Mouse (Mus musculus) kidney, postnatal 36 days (tissue): ENCODE results near the gene Myh10.

Experiments used
- DNase-seq, 2 experiments: peaks; one replicate each; pipeline ENCODE4 v3.0.0; 2021 to 2022; ENCODE audit warnings: mixed read lengths in 2 of 2

Gene Myh10

DNA sequence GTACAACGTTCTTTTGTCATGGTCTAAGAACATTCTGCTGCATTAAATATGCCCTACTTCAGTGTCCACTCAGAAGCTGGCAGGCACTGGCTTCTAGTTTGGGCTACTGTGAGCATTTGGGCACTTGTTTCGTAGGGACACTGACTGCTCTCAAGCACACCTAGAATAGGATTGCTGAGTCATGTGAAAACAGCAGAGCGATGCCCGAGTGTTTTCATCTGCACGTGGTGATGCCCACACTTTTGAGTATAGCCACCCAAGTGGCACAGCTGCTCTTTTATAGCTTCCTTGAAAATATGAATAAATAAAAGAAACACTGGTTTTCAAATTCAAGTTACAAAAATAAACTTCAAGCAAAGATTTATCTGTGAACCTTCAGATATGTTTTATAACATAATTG is 56.8 kb downstream of the Myh10 start:
- DNase-seq = no peak

DNA sequence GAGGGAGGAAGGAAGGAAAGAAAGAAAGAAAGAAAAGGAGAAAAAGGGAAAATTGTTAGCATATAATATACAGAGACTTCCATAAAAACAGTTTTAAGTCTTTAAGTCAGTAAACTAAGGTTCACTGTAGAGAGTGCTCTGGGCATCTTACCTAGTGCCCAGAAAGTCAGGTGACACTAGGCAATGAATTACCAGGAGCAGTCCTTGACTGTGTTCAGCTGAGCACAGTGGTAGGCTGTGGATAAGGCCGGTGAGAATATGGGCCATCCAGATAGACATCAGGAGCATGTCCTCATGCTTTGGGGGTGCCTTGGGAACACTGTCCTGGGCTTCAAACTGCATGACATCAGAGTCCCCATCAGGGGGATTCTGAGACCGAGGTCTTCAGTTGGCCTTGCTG is 58.8 kb downstream of the Myh10 start:
- DNase-seq = peak; percentile 64 to 75

DNA sequence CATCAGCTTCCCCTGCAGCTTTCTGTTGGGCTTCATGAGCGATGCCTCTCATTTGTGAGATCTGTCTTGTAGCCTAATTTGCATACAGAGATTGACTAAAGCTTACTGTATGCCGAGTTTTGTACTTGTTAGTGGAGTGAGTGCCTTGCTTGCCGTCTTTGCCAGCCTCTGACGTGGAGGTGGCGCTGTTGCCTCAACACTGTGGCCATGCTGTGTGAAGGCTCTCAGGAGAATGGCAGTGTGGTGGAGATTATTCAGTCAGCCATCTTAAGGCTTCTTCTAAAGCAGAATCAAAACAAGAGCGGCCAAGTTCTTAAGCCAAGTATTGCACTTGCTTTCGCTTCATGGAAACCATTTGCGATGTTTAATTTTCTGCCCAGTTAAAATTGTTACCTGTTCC is 59.6 kb downstream of the Myh10 start:
- DNase-seq = peak; percentile 29 to 53

DNA sequence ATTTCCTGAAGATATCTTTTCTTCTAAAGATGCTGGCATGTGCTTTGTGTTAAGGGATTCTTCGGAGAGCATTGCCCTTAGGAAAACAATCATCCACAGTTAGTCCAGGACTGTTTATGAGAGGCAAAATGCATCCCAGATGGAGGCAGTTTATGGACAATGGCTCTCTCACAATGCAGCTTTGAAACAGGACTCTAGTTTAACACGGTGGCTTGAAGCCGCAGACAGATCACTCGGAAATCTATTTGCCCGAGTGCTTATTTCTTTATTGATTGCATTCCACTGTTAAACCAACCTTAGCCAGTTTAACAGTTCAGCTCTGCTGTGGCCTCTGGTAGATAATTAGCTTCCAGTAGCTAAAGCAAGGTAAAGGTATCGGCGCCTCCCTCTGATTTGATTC is 62.9 kb downstream of the Myh10 start:
- peak; percentile 24 to 54 for DNase-seq

DNA sequence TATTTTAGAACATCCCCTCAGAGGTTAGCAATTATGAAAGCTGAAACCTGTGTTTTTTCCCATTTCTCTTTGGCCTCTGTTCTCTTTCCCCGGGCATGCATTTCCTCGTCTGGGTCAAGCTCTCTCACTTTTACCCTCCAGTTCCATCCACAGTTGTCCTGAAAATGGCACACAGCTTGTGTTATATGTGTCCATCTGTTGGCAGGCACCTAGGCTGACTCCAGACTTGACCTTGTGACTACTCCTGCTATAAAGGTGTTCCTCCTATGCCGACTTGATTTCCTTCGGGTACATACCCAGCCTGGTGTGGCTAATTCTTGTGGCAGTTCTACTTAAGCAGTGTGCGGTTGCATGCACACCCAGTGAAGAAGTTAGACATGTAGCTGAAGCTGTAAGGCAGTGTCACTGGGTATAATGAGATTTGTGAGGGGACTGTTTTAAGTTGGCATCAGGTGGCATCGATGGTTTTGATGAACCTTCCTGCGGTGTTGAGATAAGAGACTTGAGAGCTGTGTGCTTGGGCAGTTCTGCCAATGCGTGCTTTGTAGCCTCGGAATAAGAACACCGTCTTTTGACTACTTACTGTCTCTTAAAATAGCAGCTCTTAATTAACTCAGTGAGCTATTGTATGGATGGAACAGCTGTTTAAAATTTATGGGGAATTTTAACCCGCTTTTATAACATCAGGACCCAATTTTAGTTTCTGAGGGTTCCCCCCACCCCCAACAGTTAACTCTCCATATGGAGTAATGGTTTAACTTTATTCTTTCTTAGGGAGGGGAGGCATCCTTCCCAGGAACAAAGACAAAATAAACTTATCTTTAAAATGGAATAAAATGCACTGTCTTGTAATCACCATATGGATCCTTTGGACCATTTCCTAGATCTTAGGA is 65.3 kb downstream of the Myh10 start:
- DNase-seq = no peak

DNA sequence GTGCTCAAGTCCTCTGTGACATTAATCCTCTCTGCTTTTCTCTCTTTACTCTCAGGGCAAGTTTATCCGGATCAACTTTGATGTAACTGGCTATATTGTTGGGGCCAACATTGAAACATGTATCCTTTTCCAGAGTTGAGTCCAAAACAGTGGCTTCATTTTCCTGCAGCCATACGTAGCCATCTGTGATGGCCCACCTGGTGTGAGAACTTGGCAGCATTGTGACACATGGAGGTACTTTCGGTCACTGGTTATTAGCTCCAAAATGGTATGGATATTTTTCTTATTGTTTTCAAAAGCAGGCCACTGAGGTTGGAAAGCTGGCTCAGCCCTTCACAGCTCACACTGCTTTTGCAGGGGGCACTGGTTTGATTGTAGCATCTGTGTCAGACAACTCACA is 68.3 kb downstream of the Myh10 start:
- DNase-seq = no peak

DNA sequence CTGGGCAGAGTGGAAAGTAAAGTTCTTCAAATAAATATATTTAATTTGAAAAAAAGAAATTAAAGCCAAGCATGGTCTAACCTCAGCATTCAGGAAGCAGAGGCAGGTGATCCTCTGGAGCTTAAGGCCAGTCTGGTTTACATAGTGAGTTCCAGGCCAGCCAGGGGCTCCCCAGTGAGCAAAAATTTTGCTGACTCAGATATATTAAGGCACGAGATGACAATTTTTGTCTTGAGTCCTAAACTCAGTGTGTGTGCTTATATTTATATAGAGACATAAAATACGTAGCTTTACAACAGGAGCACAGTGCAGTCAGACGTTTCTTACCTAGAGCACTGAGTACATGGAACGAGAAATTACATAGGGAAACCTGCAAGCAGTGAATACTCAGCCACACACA is 69.8 kb downstream of the Myh10 start:
- DNase-seq = no peak

DNA sequence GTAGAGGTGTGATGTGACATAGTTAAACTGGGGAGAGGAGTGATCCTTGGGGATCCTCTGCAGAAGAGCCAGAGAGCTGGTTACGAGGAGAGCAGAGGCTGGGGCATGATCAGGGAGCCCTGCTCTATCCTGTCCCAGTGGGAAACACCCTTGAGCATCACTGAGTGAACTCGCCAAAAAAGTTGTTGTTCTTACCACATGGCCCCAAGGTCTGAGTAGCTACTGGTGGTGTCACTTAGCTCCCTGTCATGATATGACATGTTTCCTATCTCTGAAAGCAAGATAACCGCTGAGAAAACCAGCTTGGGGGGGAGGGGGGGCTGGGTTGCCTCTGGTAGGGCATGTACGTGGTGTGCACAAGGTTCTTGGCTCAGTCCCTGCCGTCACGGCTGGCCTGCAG is 70.3 kb downstream of the Myh10 start:
- no peak for DNase-seq

DNA sequence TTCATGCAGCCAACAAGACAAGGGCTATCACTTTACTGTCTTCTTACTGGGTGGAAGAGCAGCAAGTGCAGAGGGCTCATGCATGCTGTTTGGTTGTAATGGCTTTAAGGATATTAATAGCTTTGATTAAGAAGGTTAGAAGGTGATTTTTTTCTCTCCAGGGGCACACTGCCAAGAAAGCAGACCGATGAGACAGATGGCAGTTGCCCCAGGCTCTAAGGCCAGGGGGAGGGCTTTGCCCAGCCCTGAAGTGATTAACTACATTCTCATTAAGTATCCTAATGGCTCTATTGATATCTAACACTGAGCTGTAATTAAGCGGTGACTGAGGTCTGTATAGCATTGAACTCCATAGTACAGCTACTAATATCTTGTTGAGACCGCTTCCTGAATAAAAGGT is 73.3 kb downstream of the Myh10 start:
- DNase-seq = no peak

DNA sequence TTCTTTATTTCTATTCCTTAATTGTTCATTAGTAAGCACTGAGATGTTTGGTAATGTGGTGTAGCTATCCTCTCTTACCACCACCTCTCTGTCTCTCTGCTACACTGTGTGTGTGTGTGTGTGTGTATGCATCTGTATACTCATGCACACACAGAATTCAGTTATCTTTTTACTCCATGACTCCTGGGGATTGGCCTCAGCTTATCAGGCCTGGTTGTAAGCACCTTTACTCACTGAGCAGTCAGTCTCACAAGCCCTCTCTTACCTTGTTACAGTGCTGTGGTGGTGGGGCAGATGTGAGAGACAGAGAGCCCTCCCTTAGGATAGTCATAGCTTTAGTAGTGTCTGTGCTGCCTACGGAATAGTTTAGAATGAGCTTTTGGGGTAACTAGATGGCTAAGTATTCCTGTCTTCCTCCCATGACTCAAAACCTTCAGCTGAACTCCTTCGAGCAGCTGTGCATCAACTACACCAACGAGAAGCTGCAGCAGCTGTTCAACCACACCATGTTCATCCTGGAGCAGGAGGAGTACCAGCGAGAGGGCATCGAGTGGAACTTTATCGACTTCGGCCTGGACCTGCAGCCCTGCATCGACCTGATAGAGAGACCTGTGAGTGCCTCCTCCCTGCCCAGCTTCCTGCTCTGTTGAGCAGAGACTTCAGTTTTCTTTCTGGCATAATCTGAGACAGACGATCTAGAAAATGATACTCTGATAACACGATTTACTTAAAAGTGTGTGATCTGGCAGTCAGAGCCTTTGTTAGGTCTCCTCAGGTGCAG is 76.6 kb downstream of the Myh10 start:
- DNase-seq = no peak

DNA sequence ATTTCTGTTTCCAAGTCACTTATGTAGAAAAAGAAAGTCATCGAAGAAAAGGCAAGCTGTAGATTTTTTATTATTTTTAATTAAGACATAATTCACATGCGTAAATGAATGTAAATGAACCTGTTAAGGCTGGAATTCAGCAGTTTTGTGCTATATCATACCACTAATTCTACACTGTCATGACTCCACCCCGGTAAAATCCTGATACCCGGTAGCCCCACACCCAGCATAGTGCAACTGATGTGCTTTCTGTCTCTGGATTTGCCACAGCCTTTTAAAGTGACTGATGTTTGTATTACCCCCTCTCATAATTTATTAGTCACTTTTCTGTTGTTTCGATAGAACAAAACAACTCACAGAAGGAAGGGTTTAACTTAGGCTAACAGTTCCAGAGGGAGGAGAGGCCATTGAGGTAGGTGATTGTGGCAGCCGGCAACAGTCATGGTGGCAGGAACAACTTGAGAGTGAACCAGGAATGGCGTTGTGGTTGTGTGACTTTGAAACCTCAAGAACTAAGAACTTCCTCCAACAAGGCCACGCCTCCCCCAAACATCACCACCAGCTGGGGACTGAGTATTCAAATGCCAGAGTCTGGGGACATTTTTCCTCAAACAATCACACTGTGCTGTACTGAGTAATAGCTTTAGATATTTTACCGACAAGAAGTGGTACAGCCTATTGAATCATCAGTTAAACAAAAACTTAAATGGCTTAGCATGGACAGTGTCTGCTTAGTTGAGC is 78.6 kb downstream of the Myh10 start:
- no peak for DNase-seq

DNA sequence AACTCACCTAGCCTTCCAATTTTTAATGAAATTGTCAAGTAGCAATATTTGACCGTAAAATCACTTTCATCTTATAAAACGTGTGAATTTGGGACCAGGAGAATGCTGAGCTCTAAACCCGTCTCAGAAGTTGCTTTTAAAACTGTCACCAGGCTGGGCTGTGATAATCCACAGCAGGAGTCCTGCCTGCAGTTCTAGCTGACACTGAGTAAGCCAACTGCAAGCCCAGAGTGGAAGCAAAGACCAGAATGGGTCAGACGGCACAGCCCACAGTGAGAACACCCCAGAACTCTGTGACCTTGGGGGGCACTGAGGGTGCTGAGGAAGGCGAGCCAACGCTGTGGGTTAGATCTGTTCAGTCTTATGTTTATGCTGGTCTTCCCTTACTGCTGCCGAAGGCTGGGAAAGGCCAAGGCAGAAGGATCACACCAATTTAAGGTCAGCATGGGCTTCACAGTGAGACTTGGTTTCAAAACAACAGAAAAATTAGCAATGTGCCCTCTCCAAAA is 84.8 kb downstream of the Myh10 start:
- no peak for DNase-seq

DNA sequence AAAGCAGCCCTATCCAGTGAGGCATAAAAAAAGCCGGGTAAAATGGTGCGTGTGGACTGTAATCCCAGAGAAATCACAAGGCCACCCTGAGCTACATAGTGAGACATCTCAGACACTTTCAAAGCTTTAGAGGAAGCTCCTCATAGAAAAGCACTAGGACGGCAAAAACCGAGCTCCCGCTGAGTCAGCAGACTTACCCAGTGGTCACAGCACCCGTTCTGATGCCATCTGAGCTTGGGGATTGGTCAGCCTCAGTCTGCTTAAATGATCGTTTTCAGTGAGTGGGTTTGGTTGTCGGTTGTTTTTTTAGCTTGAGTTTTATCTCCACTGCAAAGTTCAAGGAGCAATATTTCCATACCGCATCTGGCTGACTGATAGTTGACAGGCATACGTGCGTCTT is 86.6 kb downstream of the Myh10 start:
- no peak for DNase-seq

DNA sequence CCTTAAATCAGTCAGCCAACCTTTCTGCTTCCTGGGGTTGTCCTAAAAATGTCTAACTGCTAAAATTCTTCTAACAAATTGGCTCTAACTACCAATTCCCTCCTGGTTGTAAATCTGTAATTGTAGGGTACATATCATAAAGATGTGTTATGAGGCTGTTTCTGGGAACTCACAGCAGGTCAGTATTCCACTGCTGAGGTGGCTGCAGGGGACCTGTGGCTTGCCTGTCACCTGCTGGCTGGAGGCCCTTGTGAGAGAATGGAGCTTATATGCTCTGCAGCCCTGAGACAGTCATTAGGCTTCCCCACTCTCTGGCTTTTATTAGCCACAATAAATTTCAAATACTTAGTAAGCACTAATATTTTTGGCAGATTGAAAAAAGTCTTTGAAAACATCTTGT is 87.5 kb downstream of the Myh10 start:
- no peak for DNase-seq

DNA sequence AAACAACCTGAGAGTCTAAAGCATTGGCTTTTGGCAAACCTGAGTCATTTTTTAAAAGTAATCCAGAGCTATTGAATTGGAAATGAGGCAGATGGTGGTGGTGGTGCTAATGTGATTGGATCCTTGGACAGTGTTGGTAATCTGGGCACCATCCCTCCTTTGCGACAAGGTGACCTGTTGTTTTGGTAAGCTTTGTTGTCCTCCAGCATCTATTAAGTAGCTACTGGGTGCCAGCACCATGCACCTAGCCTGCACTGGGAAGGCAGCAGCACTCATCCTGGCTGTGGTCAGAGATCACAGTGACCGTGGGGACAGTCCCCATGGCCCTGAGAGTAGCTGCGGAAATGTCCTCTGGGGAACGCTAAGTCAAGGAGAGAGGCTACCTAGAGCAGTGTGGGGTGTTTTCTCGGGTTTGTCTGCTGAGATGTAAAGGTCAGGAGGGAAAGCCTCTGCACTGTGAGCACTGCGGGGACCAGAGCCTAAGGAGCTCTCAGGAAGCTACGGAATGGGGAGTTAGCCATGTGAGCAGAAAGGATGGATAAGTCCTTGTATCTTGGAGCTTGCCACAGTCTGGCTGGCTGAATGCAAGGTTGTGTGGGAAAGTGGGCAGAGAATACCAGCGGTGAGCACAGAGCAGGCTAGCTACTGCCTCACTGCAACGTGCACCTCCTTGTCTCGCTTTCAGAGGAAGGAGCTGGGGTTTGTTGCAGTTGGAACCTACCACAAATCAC is 88.5 kb downstream of the Myh10 start:
- no peak for DNase-seq

DNA sequence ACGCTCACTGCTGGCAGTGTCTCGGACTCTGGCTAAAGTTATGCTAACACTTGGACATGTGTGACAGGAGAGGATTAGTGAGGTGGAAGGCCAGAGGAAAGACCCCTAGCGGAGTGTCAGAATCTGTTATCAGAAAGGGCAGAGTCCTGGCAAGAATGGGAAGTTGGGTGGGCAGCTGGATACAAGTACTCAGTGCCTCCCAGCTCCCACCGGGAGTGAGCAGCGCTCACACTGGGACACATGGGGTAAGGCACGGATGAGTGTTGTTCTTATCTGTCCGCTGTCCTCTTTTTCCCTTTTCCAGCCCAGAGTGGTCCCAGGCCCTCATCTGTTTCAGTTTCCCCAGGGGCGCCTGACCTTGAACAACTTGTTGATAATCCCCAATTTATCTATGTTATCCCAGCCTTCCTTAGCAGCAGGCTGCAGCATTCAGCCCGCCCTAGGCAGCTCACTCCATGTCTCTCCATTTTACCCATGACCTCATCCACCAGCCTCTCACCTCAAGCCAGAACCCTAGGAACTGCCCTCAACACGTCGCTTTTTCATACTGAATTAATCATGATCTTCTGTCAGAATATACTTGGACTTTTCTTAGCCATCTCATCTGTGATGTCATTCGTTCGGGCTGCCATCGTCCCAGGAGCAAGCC is 89.2 kb downstream of the Myh10 start:
- no peak for DNase-seq

DNA sequence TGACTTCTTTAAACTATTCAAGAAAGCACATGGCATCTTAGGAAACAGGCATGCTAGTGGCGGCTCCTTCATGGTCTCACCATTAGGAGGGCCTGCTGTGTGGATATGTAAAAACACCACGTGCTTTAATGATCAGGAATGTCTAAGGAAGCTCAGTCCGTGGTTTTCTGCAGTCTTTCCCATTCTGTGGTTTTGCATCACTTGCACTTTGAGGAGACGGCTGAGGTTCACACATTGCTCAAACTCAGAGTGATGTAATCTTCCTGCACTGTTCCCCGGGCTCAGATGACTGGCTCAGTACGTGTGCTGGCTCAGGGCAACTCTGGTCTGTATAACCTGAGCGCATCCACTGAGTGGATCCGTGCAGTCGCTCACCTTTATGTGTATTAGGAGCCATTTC is 91.0 kb downstream of the Myh10 start:
- DNase-seq = no peak

DNA sequence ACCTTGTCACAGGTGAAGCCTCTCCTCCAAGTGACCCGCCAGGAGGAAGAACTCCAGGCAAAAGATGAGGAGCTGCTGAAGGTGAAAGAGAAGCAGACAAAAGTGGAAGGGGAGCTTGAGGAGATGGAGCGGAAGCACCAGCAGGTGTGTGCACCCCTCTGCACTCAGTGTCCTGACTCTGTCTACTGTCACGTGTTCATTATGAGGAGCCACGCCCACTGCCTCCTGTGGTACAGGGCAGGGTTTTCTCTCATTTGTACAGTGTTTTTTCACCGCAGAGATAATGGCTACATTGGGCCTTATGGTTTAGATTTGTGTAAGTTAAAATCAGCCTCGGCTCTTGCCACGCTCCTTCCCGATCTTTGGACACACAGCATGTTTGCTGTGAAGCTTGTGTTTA is 94.5 kb downstream of the Myh10 start:
- DNase-seq = no peak

DNA sequence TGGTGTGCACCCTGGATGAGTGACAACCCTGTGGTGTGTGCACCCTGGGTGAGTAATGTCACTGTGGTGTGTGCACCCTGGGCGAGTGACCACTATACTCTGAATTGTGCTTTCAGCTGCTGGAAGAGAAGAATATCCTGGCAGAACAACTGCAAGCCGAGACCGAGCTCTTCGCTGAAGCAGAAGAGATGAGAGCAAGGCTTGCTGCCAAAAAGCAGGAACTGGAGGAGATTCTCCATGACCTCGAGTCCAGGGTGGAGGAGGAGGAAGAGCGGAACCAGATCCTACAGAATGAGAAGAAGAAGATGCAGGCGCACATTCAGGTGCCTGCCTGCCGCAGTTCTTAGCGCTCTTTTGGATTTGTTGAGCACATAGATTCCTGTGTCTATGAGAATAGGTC is 95.9 kb downstream of the Myh10 start:
- DNase-seq = no peak

DNA sequence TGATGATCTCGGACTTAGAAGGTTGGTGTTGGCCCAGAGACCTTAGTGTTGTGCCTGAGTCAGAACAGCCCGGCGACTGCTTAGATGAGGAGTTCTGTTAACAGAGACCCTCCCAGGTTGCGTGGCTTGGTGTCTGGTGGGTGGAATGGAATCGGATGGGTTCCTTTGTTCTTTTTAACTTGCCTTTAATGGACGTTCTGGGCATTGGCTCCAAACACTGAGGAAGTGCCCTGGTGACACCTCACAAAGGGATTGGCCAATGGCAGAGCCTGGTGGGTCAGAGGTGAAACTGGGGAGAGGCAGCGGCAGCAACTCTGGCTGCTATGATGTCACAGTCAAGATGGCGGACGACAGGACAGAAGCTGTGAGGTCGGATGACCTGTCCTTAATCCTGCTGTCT is 99.4 kb downstream of the Myh10 start:
- DNase-seq = no peak

DNA sequence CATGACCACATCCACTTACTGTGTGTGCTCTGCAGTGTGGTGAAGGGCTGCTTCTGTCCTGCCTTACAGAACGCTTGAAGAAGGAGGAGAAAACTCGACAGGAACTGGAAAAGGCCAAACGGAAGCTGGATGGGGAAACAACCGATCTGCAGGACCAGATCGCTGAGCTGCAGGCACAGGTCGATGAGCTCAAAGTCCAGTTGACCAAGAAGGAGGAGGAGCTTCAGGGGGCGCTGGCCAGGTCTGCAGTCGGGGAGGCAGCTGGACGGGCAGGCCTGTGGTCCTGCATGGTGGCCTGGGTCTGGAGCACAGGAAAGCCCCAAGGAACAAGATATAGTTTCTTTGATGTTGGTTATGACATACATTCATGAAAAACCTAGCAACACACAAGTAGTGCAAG is 100.4 kb downstream of the Myh10 start:
- peak; percentile 20 to 56 for DNase-seq

DNA sequence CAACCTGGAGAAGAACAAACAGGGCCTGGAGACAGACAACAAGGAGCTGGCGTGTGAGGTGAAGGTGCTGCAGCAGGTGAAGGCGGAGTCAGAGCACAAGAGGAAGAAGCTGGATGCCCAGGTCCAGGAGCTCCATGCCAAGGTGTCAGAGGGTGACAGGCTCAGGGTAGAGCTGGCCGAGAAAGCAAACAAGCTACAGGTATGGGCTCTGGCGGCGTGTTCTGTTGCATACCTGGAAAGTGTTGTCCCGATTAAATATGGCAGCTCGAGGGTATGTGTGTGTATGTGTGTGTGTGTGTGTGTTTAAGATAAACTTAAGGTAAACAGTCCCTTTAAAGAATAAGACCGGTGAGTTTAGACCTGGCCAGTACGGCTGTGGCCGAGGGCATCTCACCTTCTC is 106.9 kb downstream of the Myh10 start:
- DNase-seq = no peak
